Mouse (Mus musculus) inflammation-experienced regulatory T-cells (primary cell): ENCODE measurements around the gene Defa2. TPM values are rescaled to one million over a fixed set of nuclear protein-coding genes. Genes with fewer than 3 reads are reported as not detected.

ENCODE experiments used
- polyA plus RNA-seq, 2 experiments: library from polyadenylated mRNA; unstranded; fragments of 100-300 nt; shearing (Covaris generic); gene quantifications; one replicate each; pipeline ENCODE4 v1.2.1; 2017

The Defa2 gene
- not detected for polyA plus RNA-seq

DNA sequence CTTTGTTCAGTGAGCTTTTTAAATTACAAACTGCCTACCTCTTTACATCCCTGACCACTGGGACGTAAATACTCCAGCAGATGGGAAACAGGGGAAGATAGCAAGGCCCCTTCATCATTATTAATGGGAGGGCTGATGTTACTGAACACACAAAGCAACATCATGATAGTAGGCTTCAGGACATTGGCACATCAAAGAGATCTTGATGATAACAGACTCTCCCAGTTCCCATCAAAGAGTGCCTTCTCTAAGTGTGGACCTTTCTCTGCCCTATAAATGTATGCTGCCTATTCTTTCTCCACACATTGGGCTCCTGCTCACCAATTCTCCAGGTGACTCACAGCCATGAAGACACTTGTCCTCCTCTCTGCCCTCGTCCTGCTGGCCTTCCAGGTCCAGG lies at the start of gene Defa2:
Defa2 (plus strand) TSS at position 301 of the 400 bp plus-strand sequence.

DNA sequence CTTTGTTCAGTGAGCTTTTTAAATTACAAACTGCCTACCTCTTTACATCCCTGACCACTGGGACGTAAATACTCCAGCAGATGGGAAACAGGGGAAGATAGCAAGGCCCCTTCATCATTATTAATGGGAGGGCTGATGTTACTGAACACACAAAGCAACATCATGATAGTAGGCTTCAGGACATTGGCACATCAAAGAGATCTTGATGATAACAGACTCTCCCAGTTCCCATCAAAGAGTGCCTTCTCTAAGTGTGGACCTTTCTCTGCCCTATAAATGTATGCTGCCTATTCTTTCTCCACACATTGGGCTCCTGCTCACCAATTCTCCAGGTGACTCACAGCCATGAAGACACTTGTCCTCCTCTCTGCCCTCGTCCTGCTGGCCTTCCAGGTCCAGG lies 13.2 kb downstream of the Defa2 start, which contains the start of gene Defa33:
Defa33 (plus strand) TSS at position 301 of the 400 bp plus-strand sequence.

DNA sequence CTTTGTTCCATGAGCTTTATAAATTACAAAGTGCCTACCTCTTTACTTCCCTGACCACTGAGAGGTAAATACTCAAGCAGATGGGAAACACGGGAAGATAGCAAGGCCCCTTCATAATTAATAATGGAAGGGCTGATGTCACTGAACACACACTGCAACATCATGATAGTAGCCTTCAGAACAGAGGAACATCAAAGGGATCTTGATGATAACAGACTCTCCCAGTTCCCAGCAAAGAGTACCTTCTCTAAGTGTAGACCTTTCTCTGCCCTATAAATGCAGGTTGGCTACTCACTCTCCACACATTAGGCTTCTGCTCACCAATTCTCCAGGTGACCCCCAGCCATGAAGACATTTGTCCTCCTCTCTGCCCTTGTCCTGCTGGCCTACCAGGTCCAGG lies 48.8 kb downstream of the Defa2 start, which contains the start of gene Defa36:
Defa36 (plus strand) TSS at position 301 of the 400 bp plus-strand sequence.

Other genes with a start within 250 kb of the Defa2 start
- not detected for gene Defa30, start 243.9 kb upstream of the Defa2 start, polyA plus RNA-seq
- not detected for gene Defa22, start 216.2 kb upstream of the Defa2 start, polyA plus RNA-seq
- gene Defa31, start 186.9 kb upstream of the Defa2 start, polyA plus RNA-seq: not detected
- gene Gm15293, start 177.0 kb upstream of the Defa2 start, polyA plus RNA-seq: not detected
- not detected for gene Gm15292, start 128.8 kb upstream of the Defa2 start, polyA plus RNA-seq
- not detected for gene Defa27, start 63.0 kb upstream of the Defa2 start, polyA plus RNA-seq
- not detected for gene Defa29, start 51.5 kb upstream of the Defa2 start, polyA plus RNA-seq
- not detected for gene Defa33, start 13.3 kb downstream of the Defa2 start, polyA plus RNA-seq
- gene Defa36, start 48.9 kb downstream of the Defa2 start, polyA plus RNA-seq: not detected
- not detected for gene Gm7849, start 78.0 kb downstream of the Defa2 start, polyA plus RNA-seq
- gene Defa20, start 130.7 kb downstream of the Defa2 start, polyA plus RNA-seq: not detected
- not detected for gene Defa32, start 150.5 kb downstream of the Defa2 start, polyA plus RNA-seq
- gene Defa37, start 186.9 kb downstream of the Defa2 start, polyA plus RNA-seq: not detected
- not detected for gene Defa28, start 204.5 kb downstream of the Defa2 start, polyA plus RNA-seq
- not detected for gene Gm7861, start 216.0 kb downstream of the Defa2 start, polyA plus RNA-seq
- not detected for gene Defa26, start 239.7 kb downstream of the Defa2 start, polyA plus RNA-seq